Mouse (Mus musculus) liver, adult (tissue): ENCODE measurements around the gene Sirt6.
A peak's percentile ranks its signal among the peaks of the same experiment; 100 is the strongest.

Source experiments
- GATA4 ChIP-seq: IDR thresholded peaks from 2 replicates; pipeline ENCODE4 v1.6.1; 2014; ENCODE audit warnings: mild to moderate bottlenecking, low read length; ENCODE audit not compliant: insufficient replicate concordance

Gene Sirt6

DNA sequence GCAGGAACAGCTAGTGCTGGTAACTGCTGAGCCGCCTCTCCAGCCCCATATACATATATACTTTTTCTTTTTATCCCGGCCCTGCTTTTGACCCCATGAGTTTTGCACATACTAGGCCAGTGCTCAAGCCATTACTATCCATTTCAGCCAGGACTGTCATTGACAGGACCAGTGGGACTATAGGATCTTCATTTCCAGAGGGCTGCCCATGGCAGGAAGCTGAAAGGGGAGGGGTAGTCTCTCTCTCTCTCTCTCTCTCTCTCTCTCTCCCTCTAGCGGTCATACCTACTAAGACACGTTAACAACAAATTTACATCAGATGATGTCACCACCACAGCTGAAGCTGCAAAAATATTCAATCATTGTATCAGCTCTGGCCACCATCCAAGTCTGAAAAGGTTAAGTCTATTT lies 24.9 kb downstream of the Sirt6 start:
- no peak for TF ChIP-seq GATA4

DNA sequence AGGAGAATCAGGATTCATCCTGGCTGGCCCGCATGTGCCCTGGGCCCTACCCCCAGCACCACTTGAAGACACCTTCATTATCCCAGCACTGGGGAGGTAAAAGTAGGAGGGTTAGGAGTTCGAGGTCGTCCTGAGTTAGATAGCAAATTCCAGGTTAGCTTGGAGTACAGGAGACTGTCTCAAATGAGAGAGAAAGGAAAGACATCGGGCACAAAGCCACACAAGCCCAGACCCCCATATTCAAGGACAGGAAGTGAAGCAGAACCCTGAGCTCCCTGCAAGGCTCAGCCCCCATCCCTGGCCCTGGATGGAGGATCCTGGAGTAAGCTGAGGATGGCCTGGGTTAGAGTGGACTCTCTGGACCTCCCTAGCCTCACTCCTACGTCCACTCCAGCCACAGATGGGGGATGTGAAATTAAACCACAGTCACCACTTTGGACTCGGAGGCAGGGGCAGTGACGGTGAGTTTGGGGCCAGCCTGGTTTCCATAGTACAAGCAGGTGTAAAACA lies 26.1 kb downstream of the Sirt6 start:
- no peak for TF ChIP-seq GATA4

DNA sequence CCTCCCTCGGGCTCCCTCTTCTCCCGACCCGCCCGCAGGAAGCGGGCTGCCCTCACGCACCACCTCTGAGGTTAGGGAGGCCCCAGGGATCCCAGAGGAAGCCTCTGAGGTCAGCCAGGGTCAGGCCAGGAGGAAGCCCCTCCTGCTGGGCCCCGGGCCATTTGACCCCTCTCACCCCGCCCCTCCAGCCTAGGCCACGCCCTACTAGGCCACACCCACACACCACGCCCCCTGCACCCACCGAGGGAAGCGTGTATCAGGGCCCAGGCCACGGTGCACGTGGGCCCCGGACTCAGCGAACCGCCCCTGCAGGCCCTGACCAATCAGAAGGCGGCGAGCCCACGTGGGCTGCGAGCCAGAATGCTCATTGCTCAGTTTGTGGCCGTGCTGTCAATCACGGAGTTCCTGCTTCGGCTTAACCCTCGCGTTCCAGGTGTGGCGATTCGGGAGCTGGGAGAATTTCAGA lies 26.8 kb downstream of the Sirt6 start, which contains the start of gene Tle6:
Tle6 (minus strand) TSS at position 336 of the 466 bp plus-strand sequence.
- TF ChIP-seq GATA4, result peak; percentile 60; the same call in 1 of the 2 replicates

DNA sequence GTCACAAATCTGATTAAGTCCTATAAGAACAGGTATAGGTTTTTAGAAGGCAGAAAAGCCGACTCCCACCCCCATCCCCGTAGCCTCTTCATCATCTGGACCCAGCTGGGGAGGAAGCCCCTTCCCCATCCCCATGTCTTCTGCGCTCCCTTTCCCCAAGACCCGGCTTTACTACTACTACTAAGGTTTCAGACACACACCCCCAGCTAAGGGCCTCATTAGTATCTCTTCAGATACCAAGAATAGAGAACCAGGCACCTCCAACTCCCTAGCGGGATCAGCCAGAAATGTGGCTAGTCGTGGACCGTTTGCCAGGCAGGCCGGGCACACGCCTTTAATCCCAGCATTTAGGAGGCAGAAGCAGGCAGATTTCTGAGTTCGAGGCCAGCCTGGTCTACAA lies 27.5 kb downstream of the Sirt6 start:
- TF ChIP-seq GATA4, result no peak

DNA sequence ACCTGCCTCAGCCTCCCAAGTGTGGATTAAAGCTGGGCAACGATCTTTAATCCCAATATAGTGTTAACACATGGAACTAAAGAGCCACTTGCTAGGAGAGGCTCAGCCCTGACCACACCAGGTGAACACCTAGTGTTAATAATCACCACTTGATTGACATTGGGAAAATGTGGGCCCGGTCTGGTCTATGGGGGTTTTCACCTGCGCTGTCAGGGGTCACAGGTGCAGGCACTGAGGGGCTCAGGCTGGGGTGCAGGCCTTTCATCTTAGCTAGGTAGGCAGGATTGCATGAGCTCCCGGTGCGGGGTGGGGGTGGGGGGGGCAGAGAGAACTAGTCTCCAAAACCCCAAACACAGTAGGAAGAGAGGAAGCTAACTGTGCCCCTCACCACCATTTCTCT lies 28.0 kb downstream of the Sirt6 start:
- TF ChIP-seq GATA4, result no peak

DNA sequence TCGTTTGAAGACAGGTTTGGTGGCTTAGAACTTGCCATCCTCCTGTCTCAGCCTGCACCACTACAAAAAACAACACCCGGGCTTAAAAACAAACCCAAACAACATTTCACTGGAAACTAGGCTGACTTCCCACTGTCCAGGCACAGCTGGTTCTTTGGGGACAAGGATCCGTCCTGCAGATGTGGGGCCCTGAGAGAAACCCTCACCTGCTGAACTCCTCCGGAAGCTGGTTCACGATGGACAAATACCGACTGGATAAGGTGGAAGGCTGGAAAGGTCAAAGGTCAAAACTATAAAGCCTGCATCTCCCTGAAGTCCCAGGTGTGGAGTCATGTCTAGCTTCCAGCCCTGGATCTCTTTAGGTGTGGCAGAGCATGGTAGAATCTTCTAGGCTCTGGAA lies 28.7 kb downstream of the Sirt6 start:
- no peak for TF ChIP-seq GATA4

DNA sequence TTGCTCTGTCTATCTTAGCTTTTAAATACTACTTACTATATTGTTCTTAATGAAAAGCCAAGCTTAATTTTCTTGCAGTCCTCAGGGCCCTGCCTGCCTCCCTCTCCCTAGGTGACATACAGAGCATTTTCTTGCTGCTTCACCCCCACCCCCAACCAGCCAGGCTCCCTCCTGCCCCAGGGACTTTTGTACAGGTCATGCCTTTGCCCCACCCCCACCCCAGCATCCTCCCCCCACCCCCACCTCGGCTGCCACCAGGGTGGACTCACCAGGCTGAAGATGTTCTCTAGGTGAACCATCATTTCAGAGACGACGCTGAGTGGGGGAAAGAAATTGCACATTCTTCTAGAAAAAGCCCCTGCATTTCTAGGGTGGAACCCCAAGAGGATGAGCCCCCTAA lies 29.3 kb downstream of the Sirt6 start:
- TF ChIP-seq GATA4, result no peak

DNA sequence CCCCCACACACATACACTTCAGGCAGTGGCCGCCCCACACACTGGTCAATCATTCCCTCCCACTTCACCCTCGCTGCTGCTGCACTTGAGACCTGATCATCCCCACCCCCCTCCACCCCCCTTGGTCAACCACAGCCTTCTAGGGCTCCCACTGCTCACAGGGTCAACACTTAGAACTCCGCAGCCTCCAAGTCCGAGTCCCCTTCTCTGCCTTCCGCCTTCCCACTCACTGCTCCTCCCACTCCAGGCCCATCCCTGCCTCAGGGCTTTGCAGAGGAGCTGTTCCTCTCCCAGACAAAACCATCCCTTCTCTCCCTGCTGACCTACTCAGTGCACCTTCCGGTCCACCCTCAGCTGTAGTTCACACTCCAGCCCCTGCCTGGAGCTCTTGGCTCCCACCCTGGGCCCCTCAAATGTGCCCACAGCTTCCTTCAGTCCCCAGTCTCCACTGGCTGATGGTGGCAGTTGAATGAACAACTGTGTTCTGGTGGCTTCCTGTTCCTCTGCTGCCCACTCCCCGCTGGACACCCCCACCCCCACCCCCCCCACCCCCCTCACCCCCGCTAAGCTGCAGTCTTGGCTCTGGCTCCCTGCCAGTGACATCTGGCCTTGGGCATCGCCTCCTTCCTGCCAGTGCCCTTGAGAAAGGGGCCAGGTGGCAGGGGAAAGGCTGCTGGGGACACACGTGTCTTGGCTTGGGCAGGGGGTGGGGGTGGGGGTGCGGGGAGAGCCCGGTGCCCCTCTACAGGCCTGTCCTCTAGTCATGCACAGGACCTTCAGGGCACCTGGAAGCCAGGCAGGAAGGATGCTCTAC lies 30.3 kb downstream of the Sirt6 start:
- no peak for TF ChIP-seq GATA4

DNA sequence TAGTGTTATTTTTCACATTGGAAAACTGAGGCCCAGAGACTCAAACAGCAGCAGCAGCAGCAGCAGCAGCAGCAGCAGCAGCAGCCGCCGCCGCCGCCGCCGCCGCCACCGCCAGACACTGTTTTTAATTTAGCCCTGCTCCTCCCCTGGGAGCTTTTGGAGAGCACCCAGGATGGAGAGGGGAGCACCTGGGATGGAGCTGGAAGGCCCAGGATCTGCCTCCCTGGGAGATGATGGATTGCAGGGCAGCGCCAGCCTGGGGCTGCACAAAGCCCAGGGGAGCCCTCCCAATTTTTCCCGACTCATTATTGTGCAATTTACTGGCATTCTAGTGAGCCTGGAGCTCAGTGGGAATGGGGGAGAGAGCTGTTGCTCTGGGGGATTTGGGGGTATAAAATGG lies 31.0 kb downstream of the Sirt6 start:
- TF ChIP-seq GATA4, result no peak

DNA sequence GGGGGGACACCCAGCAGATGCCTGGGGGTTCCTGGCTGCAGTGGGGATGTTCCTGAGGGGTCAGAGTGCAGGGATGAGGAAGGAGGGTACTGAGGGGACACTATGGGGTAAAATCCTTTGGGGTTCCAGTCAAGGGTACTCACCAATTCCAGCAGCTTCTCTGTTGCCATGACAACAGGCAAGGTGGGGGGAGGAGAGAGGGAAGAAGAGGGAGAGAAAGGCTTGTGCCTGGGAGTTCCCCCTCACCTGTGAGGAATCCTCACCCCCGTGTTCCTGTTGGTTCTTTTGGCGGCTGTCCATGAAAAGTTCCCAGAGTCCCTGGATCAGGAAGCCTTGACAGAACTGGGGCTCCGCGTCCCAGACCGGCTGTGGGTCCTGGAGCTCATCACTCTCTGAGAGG lies 32.0 kb downstream of the Sirt6 start:
- TF ChIP-seq GATA4, result no peak

DNA sequence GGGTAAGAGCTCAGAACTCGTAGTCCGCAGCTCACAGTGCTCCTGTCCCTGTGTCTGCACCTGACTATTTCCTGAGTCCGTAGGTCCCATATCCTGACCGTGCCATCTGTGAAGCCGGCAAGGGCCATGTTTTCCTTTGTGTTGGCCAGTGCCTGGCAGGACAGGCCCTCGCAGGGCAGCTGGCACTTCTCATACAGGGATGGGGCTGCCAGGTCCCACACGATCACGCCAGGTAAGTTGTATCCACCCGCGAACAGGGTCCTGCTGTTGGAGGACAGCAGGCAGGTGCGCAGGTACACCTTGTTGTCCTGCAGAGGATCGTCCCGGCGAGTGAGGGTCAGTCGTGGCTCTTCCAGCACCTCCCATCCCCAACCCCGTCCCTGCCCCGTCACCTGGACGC lies 33.7 kb downstream of the Sirt6 start:
- TF ChIP-seq GATA4, result no peak

DNA sequence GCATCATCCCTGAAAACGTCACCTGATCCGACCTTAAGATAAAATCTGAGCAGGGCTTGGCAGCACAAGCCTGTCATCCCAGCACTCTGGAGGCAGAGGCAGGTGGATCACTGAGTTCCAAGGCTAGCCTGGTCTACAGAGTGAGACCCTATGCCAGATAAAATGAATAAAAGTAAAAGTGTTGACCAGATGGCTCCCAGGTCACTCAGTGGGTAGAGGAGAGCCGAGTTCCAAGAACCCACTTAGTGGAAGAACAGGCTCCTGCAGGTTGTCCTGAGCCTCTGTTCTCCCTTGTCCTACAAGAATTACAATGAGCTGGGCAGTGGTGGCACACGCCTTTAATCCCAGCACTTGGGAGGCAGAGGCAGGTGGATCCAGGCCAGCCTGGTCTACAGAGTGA lies 34.4 kb downstream of the Sirt6 start:
- TF ChIP-seq GATA4, result no peak

DNA sequence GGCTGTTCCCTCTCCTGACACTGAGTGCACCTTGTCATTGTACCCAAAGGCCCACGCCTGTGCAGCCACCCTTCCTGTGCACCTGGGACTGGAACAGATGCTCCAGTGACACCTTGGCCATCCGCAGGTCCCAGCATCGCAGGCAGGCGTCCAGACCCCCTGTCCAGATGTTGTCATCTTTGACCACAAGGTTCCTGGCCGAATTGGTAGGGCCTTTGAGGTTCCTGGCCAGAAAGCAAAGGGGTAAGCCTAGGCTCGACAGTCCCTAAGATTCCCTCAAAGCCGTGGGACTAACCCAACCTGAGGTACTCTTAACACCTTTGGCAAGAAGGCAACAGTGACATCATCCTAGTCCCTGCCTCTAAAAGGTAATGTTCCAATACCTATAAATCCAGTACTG lies 35.0 kb downstream of the Sirt6 start:
- no peak for TF ChIP-seq GATA4

DNA sequence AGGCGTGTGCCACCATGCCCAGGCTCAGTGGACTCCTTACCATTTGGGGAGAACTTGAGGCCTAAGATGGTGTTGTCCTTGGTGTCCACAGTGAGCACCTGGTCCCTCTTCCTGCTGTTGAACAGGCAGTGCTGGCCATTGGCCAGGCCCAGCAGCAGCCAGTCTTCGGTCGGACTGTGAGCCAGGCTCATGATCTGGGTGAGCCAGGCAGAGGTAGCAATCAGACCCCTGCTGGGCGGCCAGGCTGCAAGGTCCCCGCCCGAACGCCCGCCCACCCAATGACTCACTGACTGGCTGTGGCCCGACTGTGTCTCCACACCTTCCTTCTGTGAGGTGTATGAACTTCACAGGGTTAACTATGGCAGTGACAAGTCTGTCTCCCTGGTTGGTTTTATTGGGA lies 35.8 kb downstream of the Sirt6 start:
- TF ChIP-seq GATA4, result no peak

DNA sequence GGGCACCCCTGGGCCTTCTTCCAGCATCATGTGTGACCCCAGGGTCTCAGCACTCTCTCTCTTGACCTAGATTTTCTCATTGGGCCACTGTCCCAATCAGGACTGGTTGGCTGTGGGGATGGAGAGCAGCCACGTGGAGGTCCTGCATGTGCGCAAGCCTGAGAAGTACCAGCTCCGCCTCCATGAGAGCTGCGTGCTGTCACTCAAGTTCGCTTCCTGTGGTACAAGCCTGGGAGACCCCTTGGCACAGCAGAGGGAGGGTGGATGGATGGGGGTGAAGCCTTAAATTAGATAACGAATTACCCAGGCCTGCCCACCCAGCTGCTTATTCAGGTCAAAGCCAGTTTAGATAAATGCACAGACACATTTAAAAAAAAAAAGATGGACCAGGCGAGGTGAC lies 38.9 kb downstream of the Sirt6 start:
- TF ChIP-seq GATA4, result no peak

DNA sequence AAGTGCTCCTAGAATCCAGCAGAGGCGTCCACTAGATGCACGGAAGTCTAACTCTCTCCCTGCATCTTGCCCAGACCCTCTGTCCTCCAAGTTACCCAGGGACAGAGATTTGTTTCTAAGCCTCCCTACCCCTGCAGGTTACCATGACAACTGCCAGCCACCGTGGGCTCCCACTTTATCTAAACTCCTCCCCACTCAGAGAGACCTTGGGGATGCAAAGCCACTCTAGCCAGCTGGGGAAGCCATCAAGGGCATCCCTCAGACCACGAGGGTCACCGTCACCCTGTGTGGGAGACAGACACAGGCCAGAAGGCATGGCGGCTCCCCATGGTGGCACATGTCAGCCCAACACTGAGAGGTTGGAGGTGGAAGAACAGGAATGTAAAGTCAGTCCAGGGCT lies 44.2 kb downstream of the Sirt6 start:
- TF ChIP-seq GATA4, result no peak
